Mouse (Mus musculus): ENCODE measurements around the gene Ier5.

GRCm38 (mm10) chr1:155065068-155065701 is 34.3 kb downstream of the Ier5 start:
- TF ChIP-seq GATA1 (IDR thresholded peaks at IDR 0.05; ENCODE audit: borderline replicate concordance, low read length) = no peak
- no peak for TF ChIP-seq FLI1 (IDR thresholded peaks at IDR 0.05; ENCODE audit: low read length)

Measured in megakaryocyte, embryonic 14.5 days (primary cell).